Mouse (Mus musculus) heart, embryonic 14.5 days (tissue): ENCODE data around the gene Kcnq1. TPM values are rescaled to one million over a fixed set of nuclear protein-coding genes. Genes with fewer than 3 reads are reported as not detected.

Experiments
- ATAC-seq: fragments of 200-750 bp; cut with Nextera tagmentation; 2 replicates; pipeline ENCODE4 v1.8.0; 2017; ENCODE audit warnings: low read depth, moderate TSS enrichment; ENCODE audit not compliant: insufficient number of reproducible peaks, insufficient read depth, low FRiP score
- H3K27ac ChIP-seq, 2 experiments: fragments of 200-500 bp in 1 of 2; fragments of 300-500 bp in 1 of 2; sonication (generic) in 1 of 2; replicated peaks in 1 of 2; 2 replicates each; pipeline ENCODE4 v1.5.1; 2012 to 2014; ENCODE audit warnings: low read depth in 2 of 2, low read length in 2 of 2, control low read depth in 1 of 2, mild to moderate bottlenecking in 1 of 2, mixed read lengths in 1 of 2; ENCODE audit not compliant: control insufficient read depth in 1 of 2, insufficient read depth in 1 of 2
- H3K27me3 ChIP-seq: fragments of 300-500 bp; sonication (generic); 2 replicates; pipeline ENCODE4 v1.6.1; 2014; ENCODE audit warnings: mild to moderate bottlenecking, low read length, control low read depth; ENCODE audit not compliant: control insufficient read depth, insufficient read depth
- H3K36me3 ChIP-seq: fragments of 300-500 bp; sonication (generic); 2 replicates; pipeline ENCODE4 v1.6.1; 2014; ENCODE audit warnings: mild to moderate bottlenecking, control low read depth, low read length, mixed read lengths; ENCODE audit not compliant: control insufficient read depth, insufficient read depth
- H3K4me1 ChIP-seq, 2 experiments: fragments of 200-500 bp in 1 of 2; fragments of 300-500 bp in 1 of 2; sonication (generic) in 1 of 2; 2 replicates each; pipeline ENCODE4 v1.6.1; 2012 to 2014; ENCODE audit warnings: low read length in 2 of 2, control low read depth in 1 of 2, mixed read lengths in 1 of 2; ENCODE audit not compliant: control insufficient read depth in 2 of 2, insufficient read depth in 2 of 2
- H3K4me2 ChIP-seq: fragments of 300-500 bp; sonication (generic); 2 replicates; pipeline ENCODE4 v1.6.1; 2014; ENCODE audit warnings: mild to moderate bottlenecking, low read length
- H3K4me3 ChIP-seq, 2 experiments: fragments of 200-500 bp in 1 of 2; fragments of 300-500 bp in 1 of 2; sonication (generic) in 1 of 2; 2 replicates each; pipeline ENCODE4 v1.5.1; 2012 to 2014; ENCODE audit warnings: low read length in 2 of 2, mild to moderate bottlenecking in 2 of 2, control low read depth in 1 of 2, low read depth in 1 of 2, moderate library complexity in 1 of 2; ENCODE audit not compliant: control insufficient read depth in 1 of 2, insufficient read depth in 1 of 2
- H3K9ac ChIP-seq: fragments of 300-500 bp; sonication (generic); 2 replicates; pipeline ENCODE4 v1.6.1; 2014; ENCODE audit warnings: mild to moderate bottlenecking, low read length
- H3K9me3 ChIP-seq: fragments of 300-500 bp; sonication (generic); 2 replicates; pipeline ENCODE4 v1.6.1; 2016; ENCODE audit warnings: low read length, control low read depth; ENCODE audit not compliant: control insufficient read depth
- WGBS: fragments of 180-500 bp; shearing (Covaris S2); extraction: QIAGEN DNeasy Blood & Tissue Kit; methylation state at CpG from one replicate; pipeline ENCODE4 v1.1.7; 2014; 5-methylcytosine and 5-hydroxymethylcytosine counted together
- polyA plus RNA-seq: library from polyadenylated mRNA; unstranded; fragments of >200 nt; fragmentation: Nextera tagmentation; extraction: Ambion mirVana; gene quantifications from 2 replicates; pipeline ENCODE4 v1.2.1, GENCODE M21; 2014

Kcnq1 gene
- polyA plus RNA-seq, 1 experiment from 2014 or later = 28.1 TPM

DNA sequence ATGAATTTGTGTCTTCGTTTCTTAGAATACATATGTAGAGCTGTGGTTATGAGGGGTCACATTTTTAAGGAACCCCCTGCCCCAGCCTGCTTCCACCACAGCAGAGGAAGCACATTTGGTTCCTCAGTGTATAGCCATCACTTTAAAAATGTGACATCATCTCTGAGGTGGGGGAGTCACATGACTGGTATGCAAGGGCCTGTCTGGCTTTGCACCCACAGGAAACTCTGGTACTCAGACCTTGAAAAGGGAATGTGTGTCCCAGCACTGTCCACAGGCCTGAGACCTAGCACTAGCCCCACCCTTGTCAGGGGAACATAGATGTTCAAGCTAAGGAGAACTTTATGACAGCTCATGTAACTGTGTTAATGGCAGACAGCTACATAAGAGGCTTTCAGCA lies 243.7 kb downstream of the Kcnq1 start:
- ATAC-seq = peak; percentile 60; the same call in 1 of the 2 replicates

DNA sequence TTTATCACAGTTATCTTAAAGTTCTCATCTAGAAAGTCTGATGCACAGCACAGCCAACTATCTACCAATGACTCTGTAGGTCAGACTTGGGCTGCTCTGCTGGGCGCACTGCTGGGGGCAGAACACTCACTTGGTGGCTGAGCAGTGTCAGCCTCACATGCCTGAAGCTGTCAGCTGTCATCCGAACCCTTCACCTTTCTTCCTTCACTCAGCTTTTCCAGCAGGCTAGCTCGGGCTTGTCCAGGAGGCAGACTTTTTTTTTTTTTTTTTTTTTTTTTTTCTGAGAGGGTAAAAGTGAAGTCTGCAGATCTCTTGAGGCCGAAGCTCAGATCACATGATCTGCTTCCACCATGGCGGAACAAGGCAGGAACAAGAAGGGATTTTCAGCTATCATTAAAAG lies 249.7 kb downstream of the Kcnq1 start:
- H3K36me3 ChIP-seq = no peaks in the 10 kb centered on the region
- H3K27me3 ChIP-seq = no peaks in the 10 kb centered on the region
- H3K27ac ChIP-seq = peak overlapping the region; percentile 59; a peak in 2 of 4 replicates
- no peak overlapping the region for H3K4me2 ChIP-seq
- no peak overlapping the region for H3K4me3 ChIP-seq
- no peak; the same call in 1 of the 2 replicates for ATAC-seq
- no peaks in the 10 kb centered on the region for H3K9me3 ChIP-seq
- no peak overlapping the region for H3K9ac ChIP-seq
- H3K4me1 ChIP-seq = peaks cover 24 to 44% of the 10 kb centered on the region in 2 experiments
- 32% methylated on average over 5 of the region's 5 CpGs for WGBS

More for the DNA sequence above, 243.7 kb downstream of the Kcnq1 start:
- Histone ChIP-seq H3K9me3 (no peaks in the 10 kb centered on the region), H3K4me3 (no peak overlapping the region), H3K36me3 (no peaks in the 10 kb centered on the region), H3K4me1 (peaks cover 19 to 27% of the 10 kb centered on the region in 2 experiments), H3K27ac (peak overlapping the region; percentile 67 to 78), H3K4me2 (no peak overlapping the region), H3K9ac (no peak overlapping the region), H3K27me3 (0 out of 2 replicates have a peak, but pooled peaks cover 2% of the 10 kb centered on the region)
- WGBS = 57% methylated on average over 1 of the region's 1 CpGs

DNA sequence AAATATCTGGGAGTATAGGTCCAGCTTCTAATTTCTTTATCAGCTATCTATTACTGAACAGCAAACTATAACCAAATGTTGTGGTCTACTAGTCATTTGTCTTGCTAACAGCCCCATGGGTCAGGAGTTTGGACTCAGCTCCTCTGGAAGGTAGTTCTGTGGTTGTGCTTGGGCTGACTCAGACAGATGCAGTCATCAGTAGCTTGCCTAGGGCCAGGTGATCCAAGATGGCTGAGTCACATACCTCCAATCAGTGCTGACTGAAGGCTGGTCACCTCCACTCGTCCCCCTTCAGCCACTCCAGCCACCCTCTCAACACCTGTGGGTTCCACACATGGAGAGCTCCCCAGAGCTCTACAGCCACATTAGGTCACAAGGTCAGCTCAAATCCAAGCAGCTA lies 250.9 kb downstream of the Kcnq1 start:
- Histone ChIP-seq H3K4me1 (peaks cover 27 to 51% of the 10 kb centered on the region in 2 experiments), H3K27ac (peak overlapping the region; percentile 50 to 72; a peak in 3 of 4 replicates), H3K4me2 (no peak overlapping the region), H3K9ac (no peak overlapping the region), H3K9me3 (no peaks in the 10 kb centered on the region), H3K36me3 (no peaks in the 10 kb centered on the region), H3K4me3 (no peak overlapping the region), H3K27me3 (no peaks in the 10 kb centered on the region)
- 29% methylated on average over 1 of the region's 1 CpGs for WGBS
- ATAC-seq = no peak

DNA sequence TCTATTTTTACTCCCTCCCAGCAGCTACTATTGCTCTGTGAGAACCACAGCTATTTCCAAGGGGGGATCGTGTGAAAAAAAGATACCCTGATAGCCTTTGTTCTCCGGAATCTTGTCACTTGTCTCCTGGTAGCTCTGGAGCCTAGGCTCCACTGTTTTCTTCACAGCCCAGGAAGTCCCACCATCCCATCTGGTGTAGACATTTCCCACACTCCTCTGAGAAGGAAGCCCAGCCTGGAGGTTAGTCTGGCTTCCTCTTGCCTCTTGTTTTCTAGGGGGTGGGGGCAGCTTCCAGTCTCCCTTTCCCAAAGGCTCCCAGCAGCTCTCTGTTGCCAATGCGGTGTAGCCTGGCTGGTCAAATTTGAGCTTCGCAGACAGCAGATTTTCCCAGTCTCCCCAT lies 251.7 kb downstream of the Kcnq1 start:
- WGBS = 27% methylated on average over 4 of the region's 4 CpGs
- H3K4me3 ChIP-seq = no peak overlapping the region
- no peaks in the 10 kb centered on the region for H3K27me3 ChIP-seq
- no peaks in the 10 kb centered on the region for H3K9me3 ChIP-seq
- H3K36me3 ChIP-seq = no peaks in the 10 kb centered on the region
- no peak for ATAC-seq
- no peak overlapping the region for H3K9ac ChIP-seq
- peak overlapping the region; percentile 50 to 72 for H3K27ac ChIP-seq
- H3K4me2 ChIP-seq = no peak overlapping the region
- peaks cover 27 to 52% of the 10 kb centered on the region in 2 experiments for H3K4me1 ChIP-seq

DNA sequence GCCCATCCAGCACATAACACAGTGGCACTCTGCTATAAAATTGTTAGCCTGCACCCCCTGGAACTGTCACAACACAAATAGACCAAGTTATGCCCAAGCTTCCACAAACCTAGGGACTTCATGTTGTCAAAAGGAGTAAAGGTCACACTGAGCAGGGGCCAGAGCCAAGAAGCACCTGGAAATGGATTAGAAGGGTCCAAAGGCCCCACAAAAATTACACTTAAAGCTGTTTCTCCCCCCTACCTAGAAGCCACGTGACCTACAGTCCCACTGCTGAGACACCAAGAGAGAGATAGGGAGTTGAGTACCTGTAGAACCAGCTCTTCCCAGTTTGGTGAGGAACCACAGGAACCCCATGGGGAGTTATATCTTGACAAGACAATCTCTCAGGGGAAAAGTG lies 253.6 kb downstream of the Kcnq1 start:
- no peak overlapping the region for H3K27ac ChIP-seq

DNA sequence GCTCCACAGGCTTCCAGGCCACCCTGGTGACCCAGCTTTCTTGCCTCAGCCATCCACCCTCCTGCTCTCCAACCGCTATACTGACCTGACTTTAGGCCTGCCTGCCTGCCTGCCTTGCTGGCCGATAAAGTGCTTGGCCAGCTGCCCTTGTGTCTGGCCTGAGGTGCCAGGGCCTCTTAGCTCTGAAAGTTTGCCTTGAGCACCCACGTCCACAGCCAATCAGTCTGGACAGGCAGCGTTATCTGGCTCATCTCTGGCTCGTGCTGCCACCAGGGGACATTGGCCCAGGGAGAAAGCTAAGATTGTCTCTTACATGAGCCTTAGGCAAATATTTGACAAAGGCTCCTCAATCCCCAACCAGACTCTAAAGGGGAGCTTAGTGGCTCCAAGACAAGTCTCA lies 254.6 kb downstream of the Kcnq1 start:
- no peak for ATAC-seq
- Histone ChIP-seq H3K9ac (no peak overlapping the region; the same call in 1 of the 2 replicates), H3K4me3 (no peak overlapping the region), H3K27me3 (no peaks in the 10 kb centered on the region), H3K9me3 (no peaks in the 10 kb centered on the region), H3K36me3 (no peaks in the 10 kb centered on the region), H3K4me1 (peaks cover 44 to 78% of the 10 kb centered on the region in 2 experiments), H3K27ac (peak overlapping the region; percentile 30 to 79), H3K4me2 (no peak overlapping the region)
- 35% methylated on average over 5 of the region's 5 CpGs for WGBS

More for the DNA sequence above, 253.6 kb downstream of the Kcnq1 start:
- no peaks in the 10 kb centered on the region for H3K27me3 ChIP-seq
- H3K4me2 ChIP-seq = no peak overlapping the region
- WGBS = 75% methylated on average over 1 of the region's 1 CpGs
- H3K36me3 ChIP-seq = no peaks in the 10 kb centered on the region
- ATAC-seq = no peak
- H3K9me3 ChIP-seq = no peaks in the 10 kb centered on the region
- H3K4me3 ChIP-seq = no peak overlapping the region
- H3K9ac ChIP-seq = no peak overlapping the region
- H3K4me1 ChIP-seq = peaks cover 36 to 72% of the 10 kb centered on the region in 2 experiments

DNA sequence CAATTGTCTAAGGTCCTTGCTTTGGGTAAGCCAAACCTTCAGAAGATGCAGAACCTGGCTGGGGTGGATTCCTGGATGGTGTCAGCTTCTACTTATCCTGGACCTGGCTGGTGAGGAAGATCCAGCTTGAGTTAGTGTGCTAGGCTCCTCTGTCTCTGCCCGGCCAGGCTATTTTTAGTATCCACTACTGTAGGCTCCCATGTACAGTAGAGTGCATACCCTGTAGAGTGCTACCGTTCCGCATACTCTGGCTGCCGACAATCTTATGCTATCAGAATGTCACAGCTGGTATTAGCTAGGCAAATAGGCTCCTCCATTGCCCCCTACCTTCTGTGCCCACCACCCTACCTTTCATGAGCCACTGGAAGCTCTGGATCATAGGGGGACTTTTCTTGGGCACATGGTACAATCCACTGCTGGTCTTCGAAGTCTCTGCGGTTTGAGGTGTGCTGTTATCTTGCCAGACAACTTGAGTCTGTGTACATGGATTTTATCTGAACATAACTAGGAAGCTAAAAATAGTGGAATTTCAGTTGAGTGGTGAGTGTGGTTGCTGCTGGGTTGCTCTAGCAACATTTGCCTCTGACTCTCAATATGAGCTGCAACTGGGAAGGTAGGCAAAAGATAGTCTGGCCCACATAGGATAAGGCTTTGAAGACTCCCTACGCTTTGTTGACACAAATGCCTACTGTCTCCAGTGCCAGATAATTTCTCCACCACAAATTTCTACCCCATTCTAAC lies 258.1 kb downstream of the Kcnq1 start:
- ATAC-seq = peak; percentile 52
- Histone ChIP-seq H3K36me3 (no peaks in the 10 kb centered on the region), H3K27me3 (no peaks in the 10 kb centered on the region), H3K4me1 (peaks cover 34 to 75% of the 10 kb centered on the region in 2 experiments), H3K4me3 (no peak overlapping the region), H3K9me3 (no peaks in the 10 kb centered on the region), H3K9ac (peak overlapping the region; percentile 59), H3K27ac (peak overlapping the region; percentile 86 to 90), H3K4me2 (peak overlapping the region; percentile 43)
- 15% methylated on average over 7 of the region's 7 CpGs for WGBS
